Mouse (Mus musculus): Measurements from ENCODE around the gene Rbfox1.

Gene Rbfox1

DNA sequence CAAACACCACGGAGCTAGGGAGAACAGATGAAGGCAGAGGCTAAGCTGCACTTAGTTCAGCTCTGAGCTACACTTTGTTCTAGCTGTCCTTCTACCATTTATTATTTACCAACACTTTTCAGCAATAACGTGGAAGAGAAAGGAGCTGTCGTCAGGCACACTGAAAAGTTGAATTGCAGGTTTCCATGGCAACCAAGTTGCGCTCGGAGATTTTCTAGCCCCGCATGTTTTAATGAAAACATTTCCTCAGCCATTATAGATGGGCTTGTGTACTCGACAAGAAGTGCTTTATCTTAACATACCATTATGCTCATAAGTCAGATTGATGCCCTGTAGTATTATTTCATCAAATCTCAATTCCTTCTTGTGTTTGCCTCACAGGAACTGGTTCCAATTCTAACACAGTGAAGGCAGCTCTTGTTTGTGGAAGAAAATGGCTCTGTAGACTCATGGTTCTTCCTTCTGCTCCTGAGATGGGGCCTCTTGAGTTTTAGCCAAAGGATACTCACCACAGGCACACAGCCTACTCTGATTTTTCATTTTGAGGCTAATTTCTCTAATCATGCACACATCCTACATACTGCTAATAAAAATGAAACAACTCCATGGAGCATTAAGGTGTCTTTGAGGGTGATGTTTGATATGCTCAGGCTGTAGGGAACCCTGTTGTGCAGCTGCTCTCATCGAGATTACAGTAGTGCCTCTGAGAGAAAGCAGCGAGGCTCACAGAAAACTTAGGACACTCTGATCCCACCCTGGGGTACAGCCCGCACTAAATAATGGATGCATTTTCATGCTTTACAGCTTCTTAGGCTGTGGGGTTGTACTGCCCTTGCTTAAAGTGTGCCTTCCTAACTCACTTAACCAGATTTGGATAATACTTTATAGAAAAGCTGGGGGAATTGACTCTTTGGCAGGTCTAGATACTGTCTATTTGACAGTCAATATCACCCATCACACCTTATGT is 107.2 kb downstream of the Rbfox1 start:
- no peak for DNase-seq (ENCODE audit: low read depth)

DNA sequence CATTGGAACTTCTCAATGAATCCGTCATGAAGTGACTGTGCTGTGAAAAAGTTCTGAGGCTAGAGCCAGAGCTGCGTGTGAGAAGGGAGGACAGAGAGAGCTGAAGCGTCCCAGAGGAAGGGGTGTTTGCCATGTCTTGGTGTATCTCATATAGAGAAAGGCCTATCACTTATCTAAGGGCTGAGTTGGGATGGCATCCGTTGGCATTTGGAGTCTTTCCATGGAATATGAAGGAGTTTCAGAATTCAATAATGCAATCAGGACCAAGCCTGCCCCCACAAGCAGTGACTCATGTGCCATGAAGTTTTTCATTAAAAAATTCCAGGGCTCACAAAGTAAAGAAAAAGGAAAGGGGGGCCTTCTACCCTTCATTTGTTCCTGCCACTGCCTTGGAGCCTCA is 112.0 kb downstream of the Rbfox1 start:
- DNase-seq (ENCODE audit: low read depth): no peak

DNA sequence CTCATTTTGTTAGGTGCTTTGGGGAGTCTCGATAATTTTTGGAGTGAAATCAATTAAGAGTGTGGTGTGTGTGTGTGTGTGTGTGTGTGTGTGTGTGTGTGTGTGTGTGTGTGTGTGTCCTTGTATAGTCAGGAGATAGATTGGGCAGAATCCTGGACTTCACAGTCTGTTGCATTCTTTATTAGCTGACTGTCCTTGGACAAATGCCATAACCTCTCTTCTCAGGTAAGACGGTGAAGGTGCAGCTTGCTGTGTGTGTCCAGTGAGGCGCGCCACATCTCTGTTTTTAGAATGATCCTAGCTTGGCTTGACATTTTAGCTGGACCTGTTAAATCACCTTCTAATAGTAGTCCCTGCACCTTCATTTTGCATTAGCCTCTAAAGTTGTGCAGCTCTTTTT is 112.5 kb downstream of the Rbfox1 start:
- DNase-seq (ENCODE audit: low read depth): no peak

DNA sequence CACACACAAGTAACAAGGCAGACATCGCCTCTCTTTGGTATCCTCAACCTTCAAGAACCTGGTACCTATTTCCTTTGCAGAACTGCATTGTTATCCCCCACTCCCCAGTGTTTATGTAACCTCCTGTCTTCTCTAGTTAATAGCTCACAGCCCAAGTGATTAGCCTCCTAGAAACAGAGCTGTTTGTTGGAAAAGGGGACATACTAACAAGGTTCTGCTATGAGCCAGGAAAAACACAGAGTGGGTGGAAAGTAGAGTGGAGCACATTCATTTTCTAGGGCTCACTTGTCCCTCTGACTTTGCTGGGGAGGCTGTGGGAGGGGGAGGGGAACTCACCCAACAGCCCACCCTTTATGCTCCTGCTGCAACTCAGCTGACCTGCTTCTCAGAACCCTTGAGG is 114.9 kb downstream of the Rbfox1 start:
- no peak for DNase-seq (ENCODE audit: low read depth)

DNA sequence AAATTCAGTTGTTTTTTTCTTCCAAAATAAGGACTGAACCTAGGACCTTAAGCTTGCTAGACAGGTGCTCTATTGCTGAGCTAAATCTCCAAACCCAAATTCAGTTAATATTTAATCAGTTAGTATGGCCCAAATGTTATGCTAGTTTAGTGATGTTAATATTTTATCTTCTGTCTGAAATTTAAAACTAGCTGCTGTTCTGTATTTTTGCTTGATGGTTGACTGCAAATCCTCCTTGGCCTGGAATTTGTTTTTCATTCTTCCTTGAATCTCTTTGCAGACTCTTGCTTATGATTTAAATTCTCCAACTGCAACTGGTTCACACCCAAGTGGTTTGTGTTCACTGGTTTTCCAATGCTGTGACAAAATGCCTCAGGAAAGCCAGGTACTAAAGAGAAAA is 121.8 kb downstream of the Rbfox1 start:
- DNase-seq (ENCODE audit: low read depth): no peak

DNA sequence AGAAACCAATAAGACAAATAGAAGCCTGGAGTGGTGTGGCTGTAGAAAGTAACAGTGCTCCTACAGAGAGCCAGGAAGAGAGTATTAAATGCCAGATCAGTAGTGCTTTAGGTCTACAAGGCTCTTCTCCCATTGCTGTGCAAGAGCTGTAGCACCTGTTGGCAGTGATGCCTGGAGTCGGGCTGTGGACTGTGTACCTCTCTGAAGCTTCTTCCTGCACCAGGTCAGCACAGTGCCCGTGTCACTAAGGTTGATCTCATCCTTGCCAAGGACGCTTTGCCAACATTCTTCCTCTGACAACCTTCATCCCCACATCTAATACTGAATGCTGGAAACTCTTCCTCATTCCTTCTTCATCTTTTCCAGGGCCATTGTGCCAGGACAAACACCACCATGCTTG is 127.7 kb downstream of the Rbfox1 start:
- DNase-seq (ENCODE audit: low read depth): no peak

DNA sequence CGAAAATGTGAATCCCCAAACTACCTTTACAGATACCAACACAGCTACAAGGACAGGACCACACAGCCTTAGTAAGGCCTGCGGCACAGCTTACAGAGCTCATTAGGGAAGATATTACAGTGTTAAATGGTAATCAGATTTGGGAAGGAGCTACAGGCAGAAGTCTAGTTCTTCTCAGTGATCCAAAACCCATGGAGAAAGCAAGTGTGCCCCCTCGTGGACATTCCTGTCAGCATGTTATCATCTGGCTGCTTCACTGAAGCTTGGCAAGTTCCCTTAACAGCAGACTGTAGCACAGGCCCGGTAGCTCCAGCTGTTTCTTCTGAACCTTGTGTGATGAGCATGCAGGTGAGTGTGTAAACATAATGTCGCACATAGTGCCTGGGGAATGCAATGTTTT is 133.5 kb downstream of the Rbfox1 start:
- DNase-seq (ENCODE audit: low read depth): no peak

DNA sequence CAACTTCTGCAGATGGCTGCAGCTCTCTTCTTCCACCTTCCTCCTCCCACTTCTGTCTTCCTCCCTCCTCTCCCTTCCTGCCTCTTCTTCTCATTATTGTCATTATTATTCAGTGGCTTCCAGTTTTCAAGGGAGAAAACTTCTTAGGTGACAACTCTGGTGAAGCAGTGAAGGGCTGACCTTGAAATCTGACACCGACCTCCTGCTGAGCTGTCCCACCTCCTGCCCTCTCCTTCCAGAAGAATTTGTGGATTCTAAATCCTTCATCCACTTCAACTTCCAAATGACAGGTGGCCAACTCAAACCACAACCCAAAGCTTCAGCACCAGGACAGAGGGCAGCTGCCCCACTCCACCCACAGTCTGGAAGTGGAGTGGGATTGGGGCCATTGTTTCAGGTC is 134.2 kb downstream of the Rbfox1 start:
- no peak for DNase-seq (ENCODE audit: low read depth)

DNA sequence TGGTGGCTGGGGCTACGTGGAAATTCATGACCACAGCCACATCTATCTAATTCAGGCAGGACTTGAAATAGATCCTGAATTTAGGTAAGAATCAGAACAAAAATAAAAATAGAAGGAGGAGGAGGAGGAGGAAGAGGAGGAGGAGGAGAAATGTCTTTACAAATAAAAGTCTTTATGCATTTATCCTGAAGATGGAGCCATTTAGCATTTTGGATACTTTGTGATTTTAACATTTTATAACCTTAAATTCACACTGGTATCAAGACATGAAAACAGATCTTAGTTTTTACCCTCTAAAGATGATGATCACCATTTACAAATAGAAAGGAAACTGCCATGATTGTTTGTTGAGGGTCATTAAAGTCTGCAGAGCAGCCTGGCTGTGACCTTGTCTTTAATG is 146.1 kb downstream of the Rbfox1 start:
- no peak for DNase-seq (ENCODE audit: low read depth)

DNA sequence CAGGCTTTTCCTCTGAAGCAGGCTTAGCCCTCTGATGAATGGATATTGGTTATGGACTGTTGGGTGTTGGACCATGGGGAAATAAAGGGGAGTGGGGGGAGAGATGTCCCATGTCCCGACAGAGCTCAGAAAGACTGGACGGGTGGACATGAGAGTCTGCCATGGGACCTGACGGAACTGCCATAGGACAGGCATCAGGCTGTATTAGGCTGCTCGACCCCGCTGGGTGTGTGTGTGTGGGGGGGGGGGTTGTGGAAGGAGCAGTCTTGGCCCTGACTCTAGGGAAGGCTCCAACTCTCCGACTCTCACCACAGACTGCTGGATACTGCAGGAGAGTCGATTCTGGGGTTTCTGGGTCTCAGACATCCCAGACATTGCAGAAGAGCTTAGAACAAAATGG is 147.4 kb downstream of the Rbfox1 start:
- no peak for DNase-seq (ENCODE audit: low read depth)

DNA sequence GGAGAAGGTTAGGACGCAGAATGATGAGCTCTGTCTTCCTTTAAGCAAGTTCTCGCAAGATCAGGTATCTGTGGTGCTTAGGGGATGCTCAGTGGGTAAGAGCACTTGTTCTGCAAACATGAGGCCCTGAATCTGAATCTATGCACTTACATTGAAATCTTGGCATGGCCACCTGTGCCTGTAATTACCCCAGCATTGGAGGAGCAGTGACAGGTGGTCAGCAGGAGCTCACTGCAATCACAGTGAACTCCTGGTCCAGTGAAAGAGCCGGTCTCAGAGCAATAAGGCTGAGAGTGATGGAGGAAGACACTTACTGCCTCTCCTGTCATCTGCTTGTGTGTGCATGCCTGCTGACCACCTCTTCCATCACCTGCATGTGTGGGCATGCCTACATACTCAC is 149.7 kb downstream of the Rbfox1 start:
- DNase-seq (ENCODE audit: low read depth): no peak

DNA sequence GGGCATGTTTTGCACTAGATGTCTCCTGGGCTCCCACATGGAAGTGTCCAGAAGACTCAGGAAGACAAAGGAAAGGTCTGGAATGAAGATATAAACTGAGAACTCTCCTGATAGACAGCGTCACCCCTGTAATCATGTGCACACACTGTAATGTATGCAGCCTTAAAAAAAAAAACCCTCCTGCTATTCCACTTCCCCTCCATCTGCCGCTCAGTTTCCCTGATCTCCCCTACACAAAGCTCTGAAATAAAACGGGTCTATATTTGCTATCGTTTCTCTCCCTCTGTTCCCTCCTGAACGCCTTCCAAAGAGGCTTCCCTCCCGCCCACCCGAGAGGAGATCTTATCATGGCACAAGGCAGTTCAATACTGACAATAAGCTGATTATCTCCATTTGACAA is 151.9 kb downstream of the Rbfox1 start:
- no peak for DNase-seq (ENCODE audit: low read depth)

DNA sequence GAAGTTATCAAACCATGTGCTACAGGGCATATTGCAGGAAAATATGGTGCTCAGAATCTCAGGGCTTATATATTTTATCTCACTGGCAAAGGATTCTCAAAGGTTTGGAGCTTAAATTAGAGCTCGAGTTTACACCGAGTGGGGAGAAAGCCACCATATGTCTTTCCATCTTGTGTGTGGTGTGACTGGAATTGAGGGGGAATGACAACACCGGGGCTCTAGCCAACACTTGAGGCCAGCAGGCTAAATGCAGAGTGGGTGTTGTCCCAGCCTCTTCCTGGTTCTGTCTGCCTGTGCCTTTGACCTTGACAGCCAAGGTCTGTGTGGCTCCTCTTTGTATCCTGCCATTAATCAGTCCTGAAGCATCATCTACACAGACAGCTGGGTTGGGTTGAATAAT is 157.6 kb downstream of the Rbfox1 start:
- DNase-seq (ENCODE audit: low read depth): no peak

DNA sequence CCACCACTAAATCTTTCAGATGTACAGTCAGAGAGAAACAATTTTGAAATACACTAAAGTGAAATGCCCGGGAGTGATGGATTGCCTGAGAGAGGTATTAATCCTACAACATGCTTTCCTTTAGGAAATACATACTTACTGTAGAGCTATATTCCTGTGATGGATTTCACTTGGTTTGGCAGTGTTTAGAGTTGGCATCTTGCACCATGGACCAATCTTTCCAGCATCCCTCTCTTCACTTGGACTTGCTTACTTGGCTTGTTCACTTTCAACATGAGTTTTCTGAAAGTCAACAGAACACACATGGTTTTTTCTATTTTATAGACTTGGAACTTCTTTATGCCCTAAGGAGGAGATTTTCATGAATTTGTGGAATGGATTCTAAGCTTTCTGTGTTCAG is 163.4 kb downstream of the Rbfox1 start:
- DNase-seq (ENCODE audit: low read depth): no peak

DNA sequence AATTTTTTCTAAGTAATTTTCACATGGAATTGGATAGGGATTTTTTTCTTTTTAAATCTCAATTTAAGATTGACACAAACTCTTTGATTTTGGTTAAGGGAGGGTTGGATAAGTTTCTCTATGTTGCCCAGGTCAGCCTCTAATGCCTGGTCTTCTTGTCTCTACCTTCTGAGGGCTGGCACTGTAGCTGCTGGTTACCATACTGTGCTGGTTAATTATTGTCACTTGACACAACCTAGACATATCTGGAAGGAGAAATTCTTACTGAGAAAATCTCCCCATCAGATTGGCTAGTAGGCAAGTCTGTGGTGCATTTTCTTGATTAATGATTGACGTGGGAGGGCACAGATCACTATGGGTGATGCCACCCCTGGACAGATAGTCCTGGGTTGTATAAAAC is 177.3 kb downstream of the Rbfox1 start:
- DNase-seq (ENCODE audit: low read depth): no peak

DNA sequence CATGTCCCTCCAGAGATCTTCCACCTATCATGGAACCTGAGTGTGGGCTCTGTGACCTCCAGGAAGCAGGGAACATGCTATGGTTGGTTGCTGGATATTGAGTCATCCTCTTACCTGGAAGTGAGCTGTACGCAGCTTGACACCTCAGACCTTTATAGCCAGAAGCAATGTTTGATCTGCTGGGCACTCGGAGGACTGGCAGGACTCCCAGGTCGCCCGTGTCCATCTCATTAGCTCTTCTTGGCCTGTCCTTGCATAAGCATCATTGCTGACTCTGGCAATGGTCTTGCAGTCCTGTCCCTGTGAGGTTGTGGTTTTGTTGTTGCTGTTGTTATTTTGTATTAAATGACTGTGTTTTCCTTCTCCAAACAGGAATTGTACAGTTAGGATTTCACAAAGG is 180.3 kb downstream of the Rbfox1 start:
- no peak for DNase-seq (ENCODE audit: low read depth)

DNA sequence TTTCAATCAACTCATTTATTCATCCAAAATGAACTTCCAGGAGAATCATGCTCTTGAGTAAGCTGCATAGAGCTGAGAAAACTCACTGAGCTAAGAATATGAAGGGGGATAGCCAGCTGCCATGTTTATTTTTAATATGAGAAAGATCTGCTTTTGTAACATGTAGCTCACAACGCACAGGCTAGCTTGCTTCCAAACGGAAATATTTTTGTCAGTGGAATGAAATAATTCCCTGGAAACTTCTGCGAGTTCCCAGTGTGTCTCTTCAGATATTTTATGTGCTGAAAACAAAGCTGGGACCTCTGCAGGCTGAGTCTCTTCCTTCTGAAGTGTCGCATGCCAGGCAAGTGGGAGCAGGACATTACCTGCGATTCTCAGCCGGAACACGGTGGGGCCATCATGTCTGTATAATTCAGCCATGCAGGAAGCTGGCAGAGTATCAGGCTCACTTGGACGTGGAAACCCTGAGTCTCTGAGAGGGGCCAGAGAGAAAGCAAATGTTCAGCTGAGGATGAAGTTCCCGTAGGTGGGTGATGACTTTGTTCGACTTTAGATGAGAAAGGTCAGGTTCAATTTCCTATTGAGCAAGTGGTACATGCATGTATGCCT is 190.4 kb downstream of the Rbfox1 start:
- no peak for DNase-seq (ENCODE audit: low read depth)

DNA sequence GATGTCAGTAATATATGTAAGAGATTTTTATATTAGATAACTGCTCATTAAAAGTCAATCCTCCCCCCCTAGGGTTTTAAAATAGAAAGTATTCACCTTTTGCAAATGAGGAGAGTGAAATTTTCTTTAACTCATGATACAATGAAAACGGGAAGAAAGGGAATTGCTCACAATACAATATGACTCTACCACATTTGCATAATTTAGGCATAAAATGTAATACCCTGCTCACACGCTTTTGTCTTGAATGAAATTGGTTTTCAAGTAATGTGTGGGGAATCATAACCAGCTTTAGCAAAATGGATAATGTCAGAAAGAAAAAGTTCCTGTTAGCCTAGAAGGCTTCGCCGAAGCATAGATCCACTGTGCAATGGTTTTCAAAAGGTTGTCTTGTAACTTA is 193.9 kb downstream of the Rbfox1 start:
- DNase-seq (ENCODE audit: low read depth): no peak

DNA sequence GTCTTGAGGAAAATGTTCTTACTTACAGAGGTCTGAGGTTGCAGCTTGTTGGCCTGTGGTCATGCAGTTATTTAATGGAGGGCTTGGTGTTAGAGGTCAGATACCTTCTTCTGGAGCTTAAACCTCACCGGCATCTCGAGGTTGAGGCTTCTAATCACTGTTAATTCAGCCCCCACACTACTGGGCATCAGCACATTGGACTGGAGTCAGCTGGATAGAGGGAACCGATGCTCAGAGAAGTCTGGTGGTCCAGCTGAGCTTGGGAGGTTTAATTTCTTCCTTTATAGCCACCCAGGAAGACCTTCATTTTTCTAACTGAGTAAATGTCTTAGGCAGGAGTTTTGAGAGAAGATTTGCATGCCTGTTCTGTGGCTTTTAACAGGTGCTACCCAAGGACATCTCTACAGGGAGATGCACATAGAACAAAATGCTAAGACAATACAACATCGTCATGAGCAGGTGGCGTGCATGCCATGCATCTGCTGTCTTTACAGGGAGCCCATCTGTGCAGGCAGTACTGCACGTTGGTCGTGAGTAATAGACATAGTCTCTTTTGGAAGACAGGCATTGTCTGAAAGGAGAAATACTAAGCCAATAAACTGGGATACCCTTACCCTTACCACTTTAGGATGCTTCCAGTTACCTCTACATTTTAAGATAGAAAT is 199.7 kb downstream of the Rbfox1 start:
- no peak for DNase-seq (ENCODE audit: low read depth)

DNA sequence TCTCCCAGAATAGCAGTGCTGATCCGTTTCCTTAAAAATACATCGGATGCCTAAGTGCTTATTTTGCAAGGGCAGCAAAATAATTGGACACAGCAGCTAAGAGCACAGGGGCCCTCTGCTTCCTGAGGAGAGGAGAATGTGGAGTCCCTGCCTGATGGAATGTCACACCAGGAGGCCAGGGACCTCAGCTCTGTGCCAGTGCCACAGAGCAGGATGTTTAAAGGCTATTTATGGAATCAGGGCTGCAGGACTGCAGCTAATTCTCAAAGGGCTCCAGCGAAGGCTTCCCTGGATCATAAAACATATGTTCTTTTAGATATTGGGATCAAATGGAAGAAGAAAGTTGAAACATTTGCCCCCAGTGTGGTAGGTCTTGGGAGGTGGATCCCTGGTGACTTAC is 201.0 kb downstream of the Rbfox1 start:
- DNase-seq (ENCODE audit: low read depth): no peak

DNA sequence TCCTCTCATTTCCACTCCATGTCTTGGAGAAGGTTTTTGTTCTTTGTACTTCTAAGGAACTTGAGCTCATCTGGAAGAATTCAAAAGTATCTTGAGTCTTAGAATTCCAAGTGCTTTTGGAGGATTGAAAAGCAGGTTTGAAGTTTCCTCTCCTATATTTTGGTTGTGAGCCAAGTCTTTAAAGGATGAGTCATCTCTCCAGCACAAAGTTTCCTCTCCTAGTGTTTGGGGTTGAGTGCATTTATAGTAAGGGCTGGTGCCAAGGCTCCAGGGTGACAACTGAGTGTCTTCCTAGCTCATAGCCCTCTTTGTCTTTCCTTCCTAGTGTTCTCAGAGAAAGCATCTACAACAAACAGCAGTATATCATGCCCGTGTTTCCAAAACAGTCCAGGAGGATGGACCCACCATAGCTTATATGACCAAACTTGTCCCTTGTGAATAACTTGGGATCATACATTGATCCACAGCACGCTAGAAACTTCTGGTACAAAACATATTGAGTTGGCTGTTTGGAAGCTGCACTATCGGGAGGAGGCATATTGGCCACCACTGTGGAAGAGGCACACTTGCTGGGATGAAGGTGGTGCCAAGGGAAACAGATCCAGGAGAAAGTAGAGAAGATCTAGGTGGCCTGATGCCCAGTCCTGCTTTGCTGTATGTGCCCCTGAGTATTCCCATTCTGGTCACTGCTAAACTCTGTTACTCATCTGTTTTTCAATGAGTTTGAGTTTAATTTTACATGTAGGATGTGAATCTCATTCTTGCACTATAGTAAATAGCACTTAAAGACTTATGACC is 206.4 kb downstream of the Rbfox1 start:
- no peak for DNase-seq (ENCODE audit: low read depth)

DNA sequence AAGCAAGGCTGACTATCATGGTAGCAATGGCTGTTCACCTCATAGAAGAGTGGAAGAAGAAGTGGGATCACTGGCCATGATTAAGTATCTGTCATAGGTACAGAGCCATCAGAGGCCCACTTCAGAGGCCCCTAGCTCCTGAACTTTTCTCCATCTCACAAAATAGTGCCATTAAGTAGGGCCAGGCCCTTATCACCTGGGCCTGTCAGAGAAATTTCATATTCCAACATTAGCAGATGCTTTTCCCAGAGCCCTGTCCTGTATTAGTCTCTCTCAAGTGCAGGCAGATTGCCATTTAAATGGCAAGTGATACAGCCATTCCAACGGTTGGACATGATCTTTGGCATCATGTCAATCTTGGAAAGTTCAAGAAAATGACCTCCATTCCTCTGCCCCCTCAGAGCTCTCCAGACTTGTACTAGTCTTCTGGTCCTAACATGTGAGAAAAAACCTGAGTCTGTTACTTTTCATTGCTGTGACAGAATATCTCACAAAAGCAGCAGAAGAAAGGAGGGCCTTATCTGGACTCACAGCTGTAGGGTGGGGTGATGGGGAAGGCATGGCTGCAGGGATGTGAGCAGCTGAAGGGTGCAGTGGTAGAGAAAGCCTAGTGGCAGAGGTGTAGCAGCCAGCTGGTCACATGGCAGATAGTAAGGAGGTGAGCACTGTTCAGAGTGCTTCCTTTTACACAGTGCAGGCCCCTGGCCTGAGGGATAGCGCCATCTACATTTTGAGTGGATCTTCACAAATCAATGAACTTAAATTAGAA is 210.6 kb downstream of the Rbfox1 start:
- DNase-seq (ENCODE audit: low read depth): no peak
